Mouse (Mus musculus) T-helper 17 cell (primary cell): ENCODE measurements around the gene Il17ra.

Experiments used
- in situ Hi-C, 2 experiments: fragments of 300-600 bp; cut with MboI, MseI; formaldehyde crosslinking; loops; 1 replicate in 1 of 2; 2 replicates in 1 of 2; pipeline ENCODE4 v1.15.1; 2025; ENCODE audit warnings: high pct_unique_total_duplicates in 2 of 2

Gene Il17ra

DNA sequence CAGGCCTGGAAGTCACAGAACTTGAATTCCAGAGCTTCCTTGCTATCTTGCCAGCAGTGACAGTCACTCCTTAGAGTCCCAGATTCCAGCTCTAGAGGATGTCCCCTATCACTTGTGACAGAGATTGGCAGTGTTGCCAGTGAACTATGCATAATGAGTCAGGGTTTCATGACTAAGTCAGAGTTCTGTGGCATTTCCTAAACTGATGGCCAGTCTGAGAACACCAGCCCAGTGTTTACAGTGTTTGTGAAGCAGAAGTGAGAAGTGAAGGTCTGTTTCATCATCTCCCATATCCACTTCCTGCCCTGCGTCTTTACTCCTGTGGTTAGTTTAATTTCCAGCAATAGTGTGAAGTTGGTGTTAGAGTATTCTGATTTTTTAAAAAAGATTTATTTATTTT, 7.6 kb downstream of the Il17ra start:
- in situ Hi-C loops: no loop called here

- in situ Hi-C loops: no loop called here
Observed at GRCm38 (mm10) chr6:120471991-120472441, 9.0 kb downstream of the Il17ra start.

GRCm38 (mm10) chr6:120472455-120473140, 9.6 kb downstream of the Il17ra start:
- in situ Hi-C loops: no loop called here

DNA sequence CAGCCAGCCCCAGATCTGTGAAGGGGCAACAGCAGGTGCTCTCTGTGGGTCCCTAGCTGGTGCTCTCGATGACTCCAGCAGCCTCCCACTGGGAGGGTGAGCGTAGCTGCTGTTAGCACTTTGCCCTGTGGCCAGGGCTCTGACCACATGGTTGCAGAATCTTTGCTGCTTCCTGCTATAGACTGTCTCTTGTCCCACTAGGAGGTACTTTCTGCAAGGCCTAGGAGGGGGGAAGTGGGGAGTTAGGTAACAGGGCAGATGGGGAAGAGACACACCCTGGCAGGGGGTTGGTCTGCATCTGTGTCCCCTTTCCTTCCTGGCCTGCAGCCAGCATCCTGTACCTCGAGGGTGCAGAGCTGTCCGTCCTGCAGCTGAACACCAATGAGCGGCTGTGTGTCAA, 10.4 kb downstream of the Il17ra start:
- in situ Hi-C loops: no loop called here

DNA sequence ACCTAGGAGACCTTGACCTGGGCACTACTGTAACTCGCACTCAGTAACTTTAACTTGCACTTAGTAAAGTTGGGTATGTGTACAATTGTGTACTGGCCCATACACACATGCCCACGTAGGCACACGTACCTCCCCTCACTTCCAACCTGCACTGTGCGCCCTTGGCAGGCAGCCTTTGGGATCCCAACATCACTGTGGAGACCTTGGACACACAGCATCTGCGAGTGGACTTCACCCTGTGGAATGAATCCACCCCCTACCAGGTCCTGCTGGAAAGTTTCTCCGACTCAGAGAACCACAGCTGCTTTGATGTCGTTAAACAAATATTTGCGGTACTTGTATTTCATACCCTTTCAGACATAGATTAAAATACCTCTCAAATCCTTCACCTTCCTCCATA, 12.2 kb downstream of the Il17ra start:
- in situ Hi-C loops: no loop called here

DNA sequence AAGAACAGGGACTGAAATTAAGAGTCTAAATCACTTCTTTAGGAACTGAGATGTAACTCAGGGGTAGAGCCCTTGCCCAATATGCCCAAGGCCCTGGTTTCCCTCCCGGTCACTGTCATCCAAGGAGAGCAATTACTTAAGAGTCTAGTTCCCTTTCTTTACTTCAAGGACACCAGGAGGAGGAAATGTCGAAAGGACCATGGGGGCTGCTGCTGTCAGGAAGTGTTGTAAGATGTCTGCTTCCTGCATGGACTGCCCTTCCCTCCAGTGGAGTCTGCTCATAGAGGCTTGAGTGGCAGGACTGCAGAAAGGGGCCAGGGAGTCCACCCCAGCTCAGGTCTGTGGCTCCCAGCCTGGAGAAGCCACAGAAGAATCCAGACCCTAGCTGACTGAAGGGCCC, 16.3 kb downstream of the Il17ra start:
- in situ Hi-C loops: no loop called here

DNA sequence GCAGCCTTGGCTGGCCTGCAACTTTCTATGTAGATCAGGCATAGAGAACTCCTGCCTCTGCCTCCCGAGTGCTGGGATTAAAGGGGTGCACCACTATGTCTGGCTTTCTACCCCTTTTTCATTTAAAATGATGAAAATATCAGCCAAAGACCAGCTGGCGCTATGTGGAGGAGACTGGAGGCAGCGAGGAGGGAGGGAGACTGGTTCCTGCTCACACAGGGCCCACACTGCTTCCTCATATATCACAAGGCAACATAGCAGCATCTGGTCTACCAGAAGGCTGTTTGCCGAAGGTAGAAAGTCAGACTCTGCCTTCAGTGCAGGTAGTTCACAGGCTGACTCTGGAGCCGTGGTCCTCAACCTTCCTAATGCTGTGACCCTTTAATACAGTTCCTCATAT, 17.3 kb downstream of the Il17ra start:
- in situ Hi-C loops: loop anchor here in 1 of 2 experiments (5.0 kb wide), 1 partner anchor 47 kb away; no protein-coding TSS in a partner anchor

- in situ Hi-C loops: loop anchor here in 1 of 2 experiments (5.0 kb wide), 1 partner anchor 46 kb away; no protein-coding TSS in a partner anchor
Observed at GRCm38 (mm10) chr6:120481538-120481937, 18.5 kb downstream of the Il17ra start.

DNA sequence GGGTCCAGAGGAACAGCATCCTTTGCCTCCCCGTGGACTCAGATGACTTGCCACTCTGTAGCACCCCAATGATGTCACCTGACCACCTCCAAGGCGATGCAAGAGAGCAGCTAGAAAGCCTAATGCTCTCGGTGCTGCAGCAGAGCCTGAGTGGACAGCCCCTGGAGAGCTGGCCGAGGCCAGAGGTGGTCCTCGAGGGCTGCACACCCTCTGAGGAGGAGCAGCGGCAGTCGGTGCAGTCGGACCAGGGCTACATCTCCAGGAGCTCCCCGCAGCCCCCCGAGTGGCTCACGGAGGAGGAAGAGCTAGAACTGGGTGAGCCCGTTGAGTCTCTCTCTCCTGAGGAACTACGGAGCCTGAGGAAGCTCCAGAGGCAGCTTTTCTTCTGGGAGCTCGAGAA, 19.0 kb downstream of the Il17ra start:
- in situ Hi-C loops: loop anchor here in 1 of 2 experiments (5.0 kb wide), 1 partner anchor 45 kb away; no protein-coding TSS in a partner anchor

- in situ Hi-C loops: loop anchor here in 1 of 2 experiments (5.0 kb wide), 1 partner anchor 45 kb away; no protein-coding TSS in a partner anchor
Observed at GRCm38 (mm10) chr6:120482756-120483155, 19.7 kb downstream of the Il17ra start.

DNA sequence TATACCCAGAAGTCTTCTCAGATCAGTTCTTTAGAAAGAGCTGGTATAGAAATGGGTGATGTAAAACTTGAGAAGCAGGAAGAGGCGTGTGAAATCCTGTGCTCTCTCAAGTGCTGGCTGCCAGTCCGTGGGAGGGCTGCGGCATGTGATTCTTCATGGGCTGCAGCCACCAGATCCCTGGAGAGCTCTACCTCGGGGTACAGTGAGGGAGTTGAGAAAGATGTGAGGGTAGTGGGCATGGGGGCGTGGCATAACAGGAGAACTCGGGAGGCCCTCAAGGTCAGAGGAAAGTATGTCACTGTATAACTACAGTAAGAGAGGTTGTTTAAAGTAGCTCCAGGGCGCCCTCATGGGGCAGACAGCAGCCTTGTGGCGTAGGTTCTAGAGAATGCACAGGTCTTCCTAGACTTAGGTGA, 20.2 kb downstream of the Il17ra start:
- in situ Hi-C loops: loop anchor here in 1 of 2 experiments (5.0 kb wide), 1 partner anchor 44 kb away; no protein-coding TSS in a partner anchor

GRCm38 (mm10) chr6:120485038-120485437, 22.0 kb downstream of the Il17ra start:
- in situ Hi-C loops: loop anchor here in 1 of 2 experiments (5.0 kb wide), 1 partner anchor 1118 kb away; no protein-coding TSS in a partner anchor

GRCm38 (mm10) chr6:120486051-120486510, 23.0 kb downstream of the Il17ra start:
- in situ Hi-C loops: loop anchor here in 1 of 2 experiments (5.0 kb wide), 1 partner anchor 1119 kb away; no protein-coding TSS in a partner anchor

DNA sequence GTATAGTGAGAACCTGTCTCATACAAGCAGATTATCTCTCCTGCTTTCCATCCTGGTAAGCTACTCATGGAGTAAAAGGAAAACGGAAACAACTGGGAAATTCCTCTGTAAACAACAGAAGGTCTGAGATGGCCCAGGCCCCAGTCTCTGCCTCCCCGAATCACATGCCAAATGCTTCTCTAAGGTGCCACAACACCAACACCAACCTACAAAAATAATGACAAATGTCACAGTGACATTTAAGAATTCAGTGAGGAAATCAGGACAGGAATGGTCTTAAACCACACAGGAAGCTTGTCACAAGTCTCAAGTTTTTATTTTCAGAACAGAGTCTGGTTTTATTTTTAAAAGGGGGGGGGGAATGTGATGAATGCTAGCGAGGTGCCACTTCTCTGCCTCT, 25.6 kb downstream of the Il17ra start:
- in situ Hi-C loops: loop anchor here in 1 of 2 experiments (5.0 kb wide), 1 partner anchor 1121 kb away; no protein-coding TSS in a partner anchor

- in situ Hi-C loops: loop anchor here in 1 of 2 experiments (5.0 kb wide), 1 partner anchor 1122 kb away; no protein-coding TSS in a partner anchor
Observed at GRCm38 (mm10) chr6:120489461-120489860, 26.4 kb downstream of the Il17ra start.

GRCm38 (mm10) chr6:120491064-120491463, 28.0 kb downstream of the Il17ra start:
- in situ Hi-C loops: no loop called here

DNA sequence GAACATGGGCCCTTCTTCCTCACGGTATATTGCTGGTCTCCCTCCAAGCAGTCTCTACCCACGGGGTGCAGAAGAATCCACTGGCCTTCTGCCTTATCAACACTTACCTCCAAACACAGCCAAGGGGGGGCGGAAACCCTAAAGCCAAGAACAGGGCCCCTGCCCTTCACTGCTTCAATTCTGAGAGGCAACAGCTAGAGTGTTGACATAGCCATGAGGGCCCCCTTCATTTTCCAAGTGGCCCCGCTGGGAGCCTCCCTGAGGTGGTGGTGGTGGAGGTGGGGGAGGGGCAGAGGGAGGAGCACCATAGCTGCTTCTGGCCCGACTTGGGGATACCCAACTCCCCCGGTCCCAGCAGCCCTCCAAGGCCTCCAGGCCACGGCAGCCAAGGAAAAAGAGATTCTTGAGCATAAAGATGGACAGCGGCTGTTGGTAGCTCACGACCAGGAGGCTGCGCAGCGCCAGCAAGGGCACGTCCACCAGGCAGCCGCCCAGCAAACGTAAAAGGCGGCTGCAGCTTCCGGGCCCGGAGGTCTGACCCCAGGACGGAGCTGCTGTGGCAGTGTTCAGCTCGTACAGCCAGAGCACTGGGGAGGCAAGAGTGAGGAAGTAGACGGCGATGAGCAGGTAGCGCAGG, 28.9 kb downstream of the Il17ra start:
- in situ Hi-C loops: no loop called here

- in situ Hi-C loops: no loop called here
Observed at GRCm38 (mm10) chr6:120492499-120493373, 29.7 kb downstream of the Il17ra start.

GRCm38 (mm10) chr6:120493374-120494181, 30.5 kb downstream of the Il17ra start, which contains the start of gene Tmem121b:
Gene Tmem121b, minus strand, starts transcription at chr6:120493807.
- in situ Hi-C loops: no loop called here

- in situ Hi-C loops: no loop called here
Observed at GRCm38 (mm10) chr6:120496544-120496943, 33.5 kb downstream of the Il17ra start.
